Mouse (Mus musculus): Measurements from ENCODE around the gene Nars2. TPM values are rescaled to one million over a fixed set of nuclear protein-coding genes. Genes with fewer than 3 reads are reported as not detected.

Gene Nars2
- total RNA-seq, 2 experiments from 2014 or later = 17.7 to 19.0 TPM

- DNase-seq = no peak
- intact Hi-C loops (cut with DNase I) = no loop called here
These were observed 90.7 kb downstream of the Nars2 start for GRCm38 (mm10) chr7:97041868-97042449.

- no peak for DNase-seq
- intact Hi-C loops (cut with DNase I) = no loop called here
These were observed 91.7 kb downstream of the Nars2 start for GRCm38 (mm10) chr7:97042981-97043380.

- no peak for DNase-seq
- intact Hi-C loops (cut with DNase I) = no loop called here
These were observed 109.7 kb downstream of the Nars2 start for GRCm38 (mm10) chr7:97060966-97061365.

GRCm38 (mm10) chr7:97071512-97071911 is 120.2 kb downstream of the Nars2 start:
- no peak for DNase-seq
- intact Hi-C loops (cut with DNase I) = no loop called here

- intact Hi-C loops (cut with DNase I) = no loop called here
- no peak for DNase-seq
These were observed 120.8 kb downstream of the Nars2 start for GRCm38 (mm10) chr7:97072061-97072460.

- intact Hi-C loops (cut with DNase I) = no loop called here
- DNase-seq = no peak
These were observed 123.7 kb downstream of the Nars2 start for GRCm38 (mm10) chr7:97074974-97075373.

GRCm38 (mm10) chr7:97076977-97077376 is 125.7 kb downstream of the Nars2 start:
- intact Hi-C loops (cut with DNase I) = loop anchor here (2.0 kb wide), 1 partner anchor 106 kb away; no protein-coding TSS in a partner anchor

GRCm38 (mm10) chr7:97078685-97079084 is 127.4 kb downstream of the Nars2 start:
- no peak for DNase-seq
- intact Hi-C loops (cut with DNase I) = loop anchor here (1.0 kb wide), 1 partner anchor 219 kb away; no protein-coding TSS in a partner anchor

More at GRCm38 (mm10) chr7:97076977-97077376, 125.7 kb downstream of the Nars2 start:
- DNase-seq = no peak

- intact Hi-C loops (cut with DNase I) = loop anchor here (1.0 kb wide), 1 partner anchor 218 kb away; no protein-coding TSS in a partner anchor
- peak; percentile 42 to 63 for DNase-seq
These were observed 127.8 kb downstream of the Nars2 start for GRCm38 (mm10) chr7:97079145-97079544.

GRCm38 (mm10) chr7:97079651-97080365 is 128.5 kb downstream of the Nars2 start:
- no peak for DNase-seq

GRCm38 (mm10) chr7:97080621-97081241 is 129.4 kb downstream of the Nars2 start:
- no peak for DNase-seq
- intact Hi-C loops (cut with DNase I) = no loop called here

More at GRCm38 (mm10) chr7:97079651-97080365, 128.5 kb downstream of the Nars2 start:
- intact Hi-C loops (cut with DNase I) = loop anchor here (1.0 kb wide), 1 partner anchor 217 kb away; no protein-coding TSS in a partner anchor

GRCm38 (mm10) chr7:97081242-97081958 is 130.1 kb downstream of the Nars2 start, which contains the start of gene Gab2:
TSS of gene Gab2 (plus strand) at chr7:97081586.
- DNase-seq = peak; percentile 85 to 89
- intact Hi-C loops (cut with DNase I) = no loop called here

GRCm38 (mm10) chr7:97081959-97082218 is 130.6 kb downstream of the Nars2 start:
- no peak for DNase-seq
- intact Hi-C loops (cut with DNase I) = no loop called here

GRCm38 (mm10) chr7:97082219-97083101 is 131.2 kb downstream of the Nars2 start:
- peak; percentile 78 to 79 for DNase-seq
- intact Hi-C loops (cut with DNase I) = no loop called here

- DNase-seq = peak in 1 of 2 experiments; percentile 19
- intact Hi-C loops (cut with DNase I) = no loop called here
These were observed 132.3 kb downstream of the Nars2 start for GRCm38 (mm10) chr7:97083579-97083978.

GRCm38 (mm10) chr7:97084181-97084580 is 132.9 kb downstream of the Nars2 start:
- intact Hi-C loops (cut with DNase I) = no loop called here
- peak; percentile 38 to 48 for DNase-seq

GRCm38 (mm10) chr7:97085291-97085690 is 134.0 kb downstream of the Nars2 start:
- no peak for DNase-seq
- intact Hi-C loops (cut with DNase I) = loop anchor here (5.0 kb wide), 1 partner anchor 47 kb away; no protein-coding TSS in a partner anchor

GRCm38 (mm10) chr7:97094241-97094640 is 142.9 kb downstream of the Nars2 start:
- no peak for DNase-seq
- intact Hi-C loops (cut with DNase I) = no loop called here

GRCm38 (mm10) chr7:97108119-97108518 is 156.8 kb downstream of the Nars2 start:
- DNase-seq = no peak
- intact Hi-C loops (cut with DNase I) = no loop called here
